Mouse (Mus musculus) hindbrain, postnatal 0 days (tissue): ENCODE results near the gene Ubb. TPM values are rescaled to one million over a fixed set of nuclear protein-coding genes. Genes with fewer than 3 reads are reported as not detected.

Experiments used
- ATAC-seq: fragments of 200-750 bp; cut with Nextera tagmentation; 2 replicates; pipeline ENCODE4 v1.8.0; 2017; ENCODE audit warnings: mild to moderate bottlenecking, moderate TSS enrichment, moderate library complexity
- DNase-seq: peaks from one replicate; pipeline ENCODE4 v3.0.0-alpha.2; 2015; ENCODE audit warnings: low spot score
- H3K27ac ChIP-seq: fragments of 300-500 bp; sonication (generic); 2 replicates; pipeline ENCODE4 v1.5.1; 2014; ENCODE audit warnings: mild to moderate bottlenecking
- H3K27me3 ChIP-seq: fragments of 300-500 bp; sonication (generic); 2 replicates; pipeline ENCODE4 v1.6.1; 2014; ENCODE audit warnings: low read length, mixed read lengths; ENCODE audit not compliant: insufficient read depth
- H3K36me3 ChIP-seq: fragments of 300-500 bp; sonication (generic); 2 replicates; pipeline ENCODE4 v1.6.1; 2014; ENCODE audit warnings: low read length, mixed read lengths; ENCODE audit not compliant: insufficient read depth
- H3K4me1 ChIP-seq: fragments of 300-500 bp; sonication (generic); 2 replicates; pipeline ENCODE4 v1.6.1; 2014; ENCODE audit warnings: antibody characterized with exemption, low read length, mixed read lengths; ENCODE audit not compliant: insufficient read depth
- H3K4me2 ChIP-seq: fragments of 300-500 bp; sonication (generic); 2 replicates; pipeline ENCODE4 v1.6.1; 2014; ENCODE audit warnings: low read depth, mild to moderate bottlenecking, low read length, moderate library complexity, mixed read lengths
- H3K4me3 ChIP-seq: fragments of 300-500 bp; sonication (generic); 2 replicates; pipeline ENCODE4 v1.5.1; 2014; ENCODE audit warnings: low read length
- H3K9ac ChIP-seq: fragments of 300-500 bp; sonication (generic); replicated peaks from 2 replicates; pipeline ENCODE4 v1.6.1; 2014; ENCODE audit warnings: mild to moderate bottlenecking, low read length, moderate library complexity, mixed read lengths
- H3K9me3 ChIP-seq: fragments of 300-500 bp; sonication (generic); 2 replicates; pipeline ENCODE4 v1.6.1; 2016; ENCODE audit warnings: low read length, mixed read lengths
- CTCF ChIP-seq: IDR thresholded peaks from 2 replicates; pipeline ENCODE4 v1.5.1; 2016; ENCODE audit warnings: antibody characterized with exemption, control low read depth, low read depth
- WGBS: fragments of 180-500 bp; shearing (Covaris S2); extraction: QIAGEN DNeasy Blood & Tissue Kit; methylation state at CpG from one replicate; pipeline ENCODE4 v1.1.7; 2014; 5-methylcytosine and 5-hydroxymethylcytosine counted together
- polyA plus RNA-seq: library from polyadenylated mRNA; unstranded; fragments of >200 nt; fragmentation: Nextera tagmentation; extraction: Ambion mirVana; gene quantifications from 2 replicates; pipeline ENCODE4 v1.2.1, GENCODE M21; 2015
- total RNA-seq: library from RNA; depleted of rRNA; stranded (reverse); fragments of >200 nt; gene quantifications from 2 replicates; pipeline ENCODE4 v1.2.3, GENCODE M21; 2014

The Ubb gene
- total and polyA plus RNA-seq, 2 experiments from 2014 or later: 1,633 to 4,277 TPM

DNA sequence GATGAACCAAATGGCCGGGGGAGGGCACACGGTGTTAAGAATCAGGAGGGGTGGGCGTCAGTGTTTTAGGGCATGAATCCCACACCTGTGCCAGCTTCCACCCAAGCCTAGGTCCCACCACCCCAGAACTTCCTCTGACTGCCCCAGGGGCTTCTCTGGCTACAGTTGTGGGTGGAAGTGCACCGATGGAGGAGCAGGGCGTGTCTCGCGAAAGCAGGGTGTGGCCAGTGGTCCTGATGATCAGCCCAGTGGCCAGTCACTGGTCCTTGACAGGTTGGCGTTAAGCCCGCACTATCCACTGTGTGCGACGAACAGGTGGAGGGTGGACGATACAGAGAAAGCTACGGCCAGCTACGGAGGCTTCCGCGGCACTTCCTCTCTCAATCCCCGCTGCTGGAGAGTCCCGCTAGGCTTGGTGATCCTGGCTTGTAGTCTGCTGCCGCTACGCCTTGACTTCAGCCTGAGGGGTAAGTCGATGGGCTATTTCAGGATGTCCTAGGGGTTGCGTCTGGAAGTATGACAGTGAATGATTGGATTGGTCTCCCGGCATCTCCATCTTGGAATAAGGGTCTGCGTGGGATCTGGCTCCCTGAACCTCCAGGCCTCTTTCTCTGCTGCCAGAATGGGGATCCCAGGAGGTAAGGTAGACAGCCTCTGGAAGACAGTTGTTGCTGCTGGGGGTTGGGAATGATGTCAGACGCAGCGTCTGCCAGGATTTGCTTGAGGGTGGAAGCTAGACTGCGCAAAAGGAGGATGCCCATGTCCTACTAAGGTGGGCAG lies 24.9 kb downstream of the Ubb start:
- no peaks in the 10 kb centered on the region for H3K27me3 ChIP-seq
- H3K36me3 ChIP-seq: no peaks in the 10 kb centered on the region
- peak overlapping the region; percentile 54 for H3K4me3 ChIP-seq
- 0 out of 2 replicates have a peak, but pooled peaks have one; percentile 1 for TF ChIP-seq CTCF
- 0 out of 2 replicates have a peak, but pooled peaks cover 4% of the 10 kb centered on the region for H3K4me1 ChIP-seq
- H3K4me2 ChIP-seq: peak overlapping the region; percentile 99
- H3K9me3 ChIP-seq: no peaks in the 10 kb centered on the region
- DNase-seq (peak; percentile 69), ATAC-seq (peak; percentile 79)
- H3K9ac ChIP-seq: peak overlapping the region; percentile 56
- 5% methylated on average over 27 of the region's 27 CpGs for WGBS
- H3K27ac ChIP-seq: peak overlapping the region; percentile 84

DNA sequence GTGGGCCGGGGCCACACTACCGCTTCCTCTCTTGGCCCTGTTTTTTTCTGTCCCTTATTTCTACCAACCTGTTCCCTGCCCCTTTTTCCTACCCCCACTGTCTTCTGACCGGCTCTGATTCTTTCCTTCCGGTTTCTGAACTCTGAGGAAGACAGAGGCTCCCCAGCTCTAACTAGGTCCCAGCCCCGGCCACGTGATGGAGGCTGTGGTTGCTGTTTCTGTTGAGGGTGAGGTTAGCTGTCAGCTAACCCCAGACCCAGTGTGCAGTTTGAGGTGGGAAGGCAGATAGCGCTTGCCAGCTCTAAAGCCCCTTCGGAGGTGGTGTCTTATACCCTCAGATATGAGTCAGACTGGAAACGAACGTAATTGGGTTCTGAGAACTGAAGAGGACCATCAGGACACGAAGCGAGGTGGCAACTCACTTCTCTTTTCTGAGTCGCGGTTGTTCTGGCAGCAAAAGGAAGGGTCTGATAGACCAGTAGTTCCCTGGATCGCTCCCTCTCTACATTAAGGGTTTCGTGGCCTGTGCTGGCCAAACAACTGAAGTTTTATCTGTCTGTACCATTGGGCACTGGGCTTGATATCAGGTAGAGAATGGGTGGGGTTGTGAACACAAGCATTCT lies 25.7 kb downstream of the Ubb start:
- Histone ChIP-seq H3K9me3 (no peaks in the 10 kb centered on the region), H3K9ac (peak overlapping the region; percentile 56), H3K4me1 (0 out of 2 replicates have a peak, but pooled peaks cover 4% of the 10 kb centered on the region), H3K36me3 (no peaks in the 10 kb centered on the region), H3K27ac (peak overlapping the region; percentile 84), H3K27me3 (no peaks in the 10 kb centered on the region), H3K4me3 (peak overlapping the region; percentile 54), H3K4me2 (peak overlapping the region; percentile 99)
- 57% methylated on average over 16 of the region's 16 CpGs for WGBS
- no peak for DNase-seq
- no peak for TF ChIP-seq CTCF
- ATAC-seq: peak; percentile 11; the same call in 1 of the 2 replicates

DNA sequence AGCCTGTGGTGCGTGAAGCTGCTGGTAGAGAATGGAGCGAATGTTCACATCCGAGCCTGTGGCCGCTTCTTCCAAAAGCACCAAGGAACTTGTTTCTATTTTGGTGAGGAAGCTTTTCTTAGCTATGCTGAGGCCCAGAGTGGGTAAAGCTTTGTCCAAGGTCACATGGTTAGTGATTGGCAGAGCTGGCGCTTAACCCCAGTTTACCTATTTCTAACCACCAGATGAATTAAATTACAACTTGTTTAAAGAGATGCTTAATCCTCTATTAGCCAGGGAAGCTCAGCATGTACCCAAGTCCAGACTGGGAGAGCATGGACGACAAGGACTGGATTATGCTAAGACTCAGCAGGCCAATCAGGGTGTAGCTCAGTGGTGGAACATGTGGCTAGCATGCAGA lies 32.1 kb downstream of the Ubb start:
- no peak overlapping the region for H3K9ac ChIP-seq
- no peak overlapping the region for H3K4me2 ChIP-seq
- WGBS: 58% methylated on average over 6 of the region's 6 CpGs
- no peak overlapping the region for H3K27ac ChIP-seq
- no peaks in the 10 kb centered on the region for H3K9me3 ChIP-seq
- no peaks in the 10 kb centered on the region for H3K27me3 ChIP-seq
- no peak for TF ChIP-seq CTCF
- H3K4me1 ChIP-seq: no peaks in the 10 kb centered on the region
- DNase-seq (no peak), ATAC-seq (no peak)
- no peaks in the 10 kb centered on the region; the same call in 1 of the 2 replicates for H3K36me3 ChIP-seq
- H3K4me3 ChIP-seq: no peak overlapping the region

DNA sequence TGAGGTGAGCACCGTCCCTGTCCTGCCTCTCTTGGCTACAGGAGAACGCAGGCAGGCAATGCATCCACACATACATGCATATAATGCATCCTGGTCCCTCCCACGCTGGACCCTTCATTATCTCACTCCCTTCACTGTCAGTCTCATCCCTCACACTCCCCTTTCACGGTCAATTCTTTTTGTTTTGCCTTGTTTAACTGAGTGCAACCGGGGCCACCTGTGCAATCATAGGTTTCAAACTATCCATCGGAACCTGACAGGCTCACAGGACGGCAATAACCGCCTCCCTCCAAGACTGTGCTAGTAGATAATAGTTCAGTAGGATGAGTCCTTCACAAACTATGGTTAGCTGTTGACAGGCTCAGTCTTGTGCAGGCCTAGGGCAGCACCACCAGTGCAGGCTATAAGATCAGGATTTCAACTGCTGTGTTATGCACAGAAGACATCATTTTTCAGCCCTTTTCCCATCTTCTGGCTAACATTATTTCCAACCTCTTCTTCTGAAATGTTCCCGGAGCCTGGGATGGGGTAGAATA lies 33.8 kb downstream of the Ubb start:
- no peak for TF ChIP-seq CTCF
- DNase-seq (no peak), ATAC-seq (no peak)
- Histone ChIP-seq H3K4me2 (no peak overlapping the region), H3K9ac (no peak overlapping the region), H3K4me1 (no peaks in the 10 kb centered on the region), H3K36me3 (no peaks in the 10 kb centered on the region; the same call in 1 of the 2 replicates), H3K4me3 (no peak overlapping the region), H3K27ac (no peak overlapping the region), H3K9me3 (no peaks in the 10 kb centered on the region), H3K27me3 (no peaks in the 10 kb centered on the region)
- WGBS: 76% methylated on average over 9 of the region's 9 CpGs

DNA sequence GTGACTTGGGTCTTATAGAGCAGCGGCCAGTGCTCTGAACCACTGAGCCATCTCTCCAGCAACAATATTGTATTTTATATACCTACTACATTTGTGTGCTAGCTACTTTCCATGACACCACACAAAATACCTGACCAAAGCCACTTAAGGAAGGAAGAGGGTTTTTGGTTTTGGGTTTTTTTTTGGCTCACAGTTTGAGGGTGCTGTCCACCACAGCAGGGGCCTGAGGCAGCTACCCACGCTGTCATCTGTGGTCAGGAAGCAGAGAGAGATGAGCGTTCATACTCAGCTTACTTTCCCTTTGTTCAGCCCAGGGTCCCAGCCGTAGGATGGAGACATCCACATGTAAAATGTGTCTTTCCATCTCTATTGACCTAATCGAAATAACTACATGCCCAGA lies 36.1 kb downstream of the Ubb start:
- Histone ChIP-seq H3K4me1 (no peaks in the 10 kb centered on the region), H3K9ac (no peak overlapping the region), H3K27me3 (no peaks in the 10 kb centered on the region), H3K36me3 (no peaks in the 10 kb centered on the region; the same call in 1 of the 2 replicates), H3K9me3 (no peaks in the 10 kb centered on the region), H3K4me2 (no peak overlapping the region), H3K27ac (no peak overlapping the region), H3K4me3 (no peak overlapping the region)
- ATAC-seq: no peak
- DNase-seq: no peak
- 86% methylated on average over 5 of the region's 5 CpGs for WGBS
- TF ChIP-seq CTCF: no peak

DNA sequence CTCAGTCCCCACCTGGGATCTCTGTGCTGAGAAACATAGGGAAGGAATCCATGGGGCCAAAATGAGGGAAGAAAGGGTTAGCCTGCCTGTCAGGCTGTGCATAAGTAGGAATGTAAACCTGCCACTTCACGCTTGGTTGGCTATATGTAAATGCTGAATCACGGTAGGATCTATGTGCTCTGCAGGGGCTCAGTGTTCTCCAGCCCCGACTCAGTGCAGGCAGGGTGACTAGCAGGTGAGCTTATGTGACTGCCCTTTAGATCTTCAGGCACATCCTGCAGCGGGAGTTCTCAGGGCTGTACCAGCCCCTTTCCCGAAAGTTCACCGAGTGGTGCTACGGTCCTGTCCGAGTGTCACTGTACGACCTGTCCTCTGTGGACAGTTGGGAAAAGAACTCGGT lies 38.4 kb downstream of the Ubb start:
- Histone ChIP-seq H3K27ac (no peak overlapping the region), H3K4me1 (no peaks in the 10 kb centered on the region), H3K9me3 (no peaks in the 10 kb centered on the region), H3K4me3 (no peak overlapping the region), H3K9ac (no peak overlapping the region), H3K36me3 (no peaks in the 10 kb centered on the region; the same call in 1 of the 2 replicates), H3K4me2 (no peak overlapping the region), H3K27me3 (no peaks in the 10 kb centered on the region)
- TF ChIP-seq CTCF: no peak
- WGBS: 76% methylated on average over 10 of the region's 10 CpGs
- ATAC-seq (no peak), DNase-seq (no peak)
